8 mouse cellular contexts compared by ENCODE assay signal in genomic region chrX:152342358-152342901, GRCm38 (mm10). TPM values are rescaled to one million over a fixed set of nuclear protein-coding genes. Genes with fewer than 3 reads are reported as not detected.
DNase-seq lines count a peak whose midpoint lies in the region; ATAC-seq and TF ChIP-seq lines count a peak whose summit lies in the region.

Gene Tspyl2, minus strand, starts transcription at chrX:152342425.

- H3K27ac ChIP-seq in heart, embryonic 12.5 days (ENCODE audit: poor library complexity, severe bottlenecking), result peak within 1 kb of the TSS; percentile 84
- peak within 1 kb of the TSS; percentile 73 for H3K27ac ChIP-seq in kidney, postnatal 0 days
- peak within 1 kb of the TSS; percentile 32; the same call in 1 of the 2 replicates for H3K27ac ChIP-seq in liver, embryonic 11.5 days (ENCODE audit: low read depth, low read length)
- H3K27ac ChIP-seq in stomach, embryonic 14.5 days (ENCODE audit: low read length), result peak within 1 kb of the TSS; percentile 82

- H3ac ChIP-seq in C2C12 (ENCODE audit: control insufficient read depth, insufficient read length, low read depth), result peak within 1 kb of the TSS; percentile 72

- peak within 1 kb of the TSS; percentile 42 for H3K4me3 ChIP-seq in C2C12 (ENCODE audit: insufficient read depth, poor library complexity, severe bottlenecking)
- peak within 1 kb of the TSS; percentile 71 for H3K4me3 ChIP-seq in erythroblast, embryonic 14.5 days (replicated peaks)
- peak within 1 kb of the TSS; percentile 70 for H3K4me3 ChIP-seq in heart, embryonic 12.5 days
- peak within 1 kb of the TSS; percentile 51 for H3K4me3 ChIP-seq in kidney, postnatal 0 days (replicated peaks; ENCODE audit: low read depth, low read length)
- peak within 1 kb of the TSS; percentile 67 for H3K4me3 ChIP-seq in liver, embryonic 11.5 days (ENCODE audit: low read depth, low read length)
- peak within 1 kb of the TSS; percentile 51 for H3K4me3 ChIP-seq in stomach, embryonic 14.5 days (ENCODE audit: low read depth, low read length)

- peaks cover 17% of the 10 kb centered on the region for H3K4me1 ChIP-seq in erythroblast, embryonic 14.5 days (ENCODE audit: control insufficient read depth)
- peaks cover 8% of the 10 kb centered on the region; the same call in 1 of the 2 replicates for H3K4me1 ChIP-seq in heart, embryonic 12.5 days (replicated peaks)
- peaks cover 4% of the 10 kb centered on the region; the same call in 1 of the 2 replicates for H3K4me1 ChIP-seq in kidney, postnatal 0 days (replicated peaks; ENCODE audit: insufficient read depth, low read length)
- H3K4me1 ChIP-seq in liver, embryonic 11.5 days (replicated peaks; ENCODE audit: control insufficient read depth, insufficient read depth, low read length), result 0 out of 2 replicates have a peak, but pooled peaks cover 5% of the 10 kb centered on the region
- no peaks in the 10 kb centered on the region for H3K4me1 ChIP-seq in stomach, embryonic 14.5 days (ENCODE audit: control insufficient read depth, insufficient read depth, low read length)

- 13% methylated on average over 21 of the region's 27 CpGs for WGBS in heart, embryonic 12.5 days
- 20% methylated on average over 27 of the region's 27 CpGs for WGBS in kidney, postnatal 0 days
- WGBS in liver, embryonic 11.5 days, result 8% methylated on average over 24 of the region's 27 CpGs
- 10% methylated on average over 25 of the region's 27 CpGs for WGBS in stomach, embryonic 14.5 days

- peak; percentile 99 for DNase-seq in brain, embryonic 14.5 days (ENCODE audit: low read depth)
- peak; percentile 96 for DNase-seq in kidney, postnatal 0 days (ENCODE audit: low spot score)
- DNase-seq in liver, embryonic 11.5 days (ENCODE audit: low spot score), result peak; percentile 83
- peak; percentile 92 for DNase-seq in naive thymus-derived CD4-positive, alpha-beta T cell, adult 2 months (ENCODE audit: low read depth)

- H3K9ac ChIP-seq in heart, embryonic 12.5 days, result peak within 1 kb of the TSS; percentile 89
- H3K9ac ChIP-seq in kidney, postnatal 0 days (ENCODE audit: low read depth, low read length), result peak within 1 kb of the TSS; percentile 73
- peak within 1 kb of the TSS; percentile 82 for H3K9ac ChIP-seq in liver, embryonic 11.5 days (ENCODE audit: low read depth, low read length)
- peak within 1 kb of the TSS; percentile 72 for H3K9ac ChIP-seq in stomach, embryonic 14.5 days (replicated peaks; ENCODE audit: low read depth, low read length)

- peak within 1 kb of the TSS; percentile 67 for H3K4me2 ChIP-seq in heart, embryonic 12.5 days
- peak within 1 kb of the TSS; percentile 52 for H3K4me2 ChIP-seq in kidney, postnatal 0 days (ENCODE audit: low read length)
- H3K4me2 ChIP-seq in liver, embryonic 11.5 days, result peak within 1 kb of the TSS; percentile 71
- H3K4me2 ChIP-seq in stomach, embryonic 14.5 days (replicated peaks; ENCODE audit: low read depth, low read length), result peak within 1 kb of the TSS; percentile 45

- H3K9me3 ChIP-seq in erythroblast, embryonic 14.5 days (ENCODE audit: control insufficient read depth, low read length), result no peaks in the 10 kb centered on the region
- H3K9me3 ChIP-seq in heart, embryonic 12.5 days (replicated peaks), result no peaks in the 10 kb centered on the region
- no peaks in the 10 kb centered on the region for H3K9me3 ChIP-seq in kidney, postnatal 0 days (replicated peaks; ENCODE audit: low read length)
- no peaks in the 10 kb centered on the region for H3K9me3 ChIP-seq in liver, embryonic 11.5 days (ENCODE audit: control insufficient read depth, low read length)
- H3K9me3 ChIP-seq in stomach, embryonic 14.5 days (ENCODE audit: control insufficient read depth, low read depth, low read length), result no peaks in the 10 kb centered on the region

- peaks cover 10% of the 10 kb centered on the region for H3K36me3 ChIP-seq in C2C12 (ENCODE audit: control insufficient read depth, insufficient read depth)
- peaks cover 7% of the 10 kb centered on the region for H3K36me3 ChIP-seq in erythroblast, embryonic 14.5 days (ENCODE audit: control insufficient read depth)
- peaks cover 29% of the 10 kb centered on the region for H3K36me3 ChIP-seq in heart, embryonic 12.5 days
- H3K36me3 ChIP-seq in kidney, postnatal 0 days (ENCODE audit: insufficient read depth, low read length), result no peaks in the 10 kb centered on the region
- H3K36me3 ChIP-seq in liver, embryonic 11.5 days (ENCODE audit: control insufficient read depth, insufficient read depth, low read length), result no peaks in the 10 kb centered on the region; the same call in 1 of the 2 replicates
- H3K36me3 ChIP-seq in stomach, embryonic 14.5 days (ENCODE audit: control insufficient read depth, insufficient read depth, low read length), result no peaks in the 10 kb centered on the region; the same call in 1 of the 2 replicates

- TF ChIP-seq POLR2A in brain, embryonic 14.5 days (IDR thresholded peaks at IDR 0.05; ENCODE audit: borderline replicate concordance, extremely low read depth, insufficient read depth, insufficient read length, poor library complexity, severe bottlenecking), result peak; percentile 61; the same call in 1 of the 2 replicates

- H3K27me3 ChIP-seq in C2C12 (ENCODE audit: control insufficient read depth, insufficient read depth, insufficient read length), result no peaks in the 10 kb centered on the region
- H3K27me3 ChIP-seq in erythroblast, embryonic 14.5 days (ENCODE audit: control insufficient read depth), result peaks cover 34% of the 10 kb centered on the region
- peaks cover 70% of the 10 kb centered on the region for H3K27me3 ChIP-seq in heart, embryonic 12.5 days (replicated peaks)
- no peaks in the 10 kb centered on the region for H3K27me3 ChIP-seq in kidney, postnatal 0 days (ENCODE audit: insufficient read depth, low read length)
- peaks cover 61% of the 10 kb centered on the region for H3K27me3 ChIP-seq in liver, embryonic 11.5 days (replicated peaks; ENCODE audit: control insufficient read depth, insufficient read depth, low read length)
- H3K27me3 ChIP-seq in stomach, embryonic 14.5 days (ENCODE audit: control insufficient read depth, insufficient read depth, low read length), result no peaks in the 10 kb centered on the region

- ATAC-seq in heart, embryonic 12.5 days (ENCODE audit: insufficient number of reproducible peaks, low FRiP score), result peak; percentile 97
- ATAC-seq in kidney, postnatal 0 days (replicated peaks; ENCODE audit: low FRiP score, low read depth), result peak; percentile 98
- ATAC-seq in liver, embryonic 11.5 days (replicated peaks; ENCODE audit: low FRiP score), result peak; percentile 99
- peak; percentile 97 for ATAC-seq in stomach, embryonic 14.5 days (ENCODE audit: insufficient number of reproducible peaks, insufficient read depth, low FRiP score, low read depth)

- peaks cover 9% of the 10 kb centered on the region for H3K79me3 ChIP-seq in C2C12 (ENCODE audit: low read depth)

- no peak for TF ChIP-seq CTCF in C2C12 (IDR thresholded peaks at IDR 0.05; ENCODE audit: control insufficient read depth, insufficient read depth, insufficient read length)
- no peak for TF ChIP-seq CTCF in brain, embryonic 14.5 days (IDR thresholded peaks at IDR 0.05; ENCODE audit: borderline replicate concordance, extremely low read depth, insufficient read depth, insufficient read length)
- no peak for TF ChIP-seq CTCF in kidney, postnatal 0 days (IDR thresholded peaks at IDR 0.05; ENCODE audit: low read depth)

- peaks cover 28% of the 10 kb centered on the region for H3K79me2 ChIP-seq in C2C12 (ENCODE audit: control insufficient read depth, insufficient read depth)

TF ChIP-seq in C2C12, 6 proteins besides CTCF, POLR2A, EP300 and RAD21:
- no peak for TF ChIP-seq FOSL1 (IDR thresholded peaks at IDR 0.05; ENCODE audit: insufficient read depth, low read length, poor library complexity, severe bottlenecking)
- TF ChIP-seq USF1 (IDR thresholded peaks at IDR 0.05; ENCODE audit: low read depth), result no peak
- TF ChIP-seq MYOG (IDR thresholded peaks at IDR 0.05; ENCODE audit: control insufficient read depth, extremely low read depth, insufficient read length), result no peak
- TF ChIP-seq MYOD1 (IDR thresholded peaks at IDR 0.05; ENCODE audit: control insufficient read depth, insufficient read length, low read depth), result no peak
- no peak for TF ChIP-seq MAX (IDR thresholded peaks at IDR 0.05)
- no peak for TF ChIP-seq CEBPB (IDR thresholded peaks at IDR 0.05; ENCODE audit: low read depth)

RNA-seq across cellular contexts. Expression of gene Tspyl2, which starts in this region (rescaled TPM):
- 18.8 TPM for polyA plus RNA-seq in C2C12 (2012; fragmentation: generic; extraction: Trizol)
- 112 and 126 TPM in 2 replicates for polyA plus RNA-seq in brain, embryonic 14.5 days (2012; rRNA removed)
- 0.21 and 0.28 TPM in 2 replicates for polyA plus RNA-seq in erythroblast, embryonic 14.5 days (2012)
- 19.5 and 22.3 TPM in 2 replicates for polyA plus RNA-seq in heart, embryonic 12.5 days (2016; fragmentation: Nextera tagmentation; extraction: Ambion mirVana)
- polyA plus RNA-seq in kidney, postnatal 0 days (2015; fragmentation: Nextera tagmentation; extraction: Ambion mirVana), result 16.1 and 18.5 TPM in 2 replicates
- 14.6 and 16.1 TPM in 2 replicates for polyA plus RNA-seq in liver, embryonic 11.5 days (2014; fragmentation: Nextera tagmentation; extraction: Ambion mirVana)
- 25.1 and 25.6 TPM in 2 replicates for polyA plus RNA-seq in stomach, embryonic 14.5 days (2014; fragmentation: Nextera tagmentation; extraction: Ambion mirVana)

Comparison
In these comparisons a context has a peak if more than half of its experiments do, and no peak if none do; other contexts are left out.
1. Peak in every context shown above with its lines: DNase-seq, ATAC-seq, H3K4me3 ChIP-seq and H3K27ac ChIP-seq.
2. RNA of gene Tspyl2 (polyA plus RNA-seq): 112 to 126 TPM in brain, embryonic 14.5 days, 25.1 to 25.6 TPM in stomach, embryonic 14.5 days, 19.5 to 22.3 TPM in heart, embryonic 12.5 days, 18.8 TPM in C2C12 (single experiment), 16.1 to 18.5 TPM in kidney, postnatal 0 days and 14.6 to 16.1 TPM in liver, embryonic 11.5 days; 0.21 to 0.28 TPM in erythroblast, embryonic 14.5 days; every median in the first group is over 10 times any median in the second.
3. H3K27ac ChIP-seq: peak in every context shown above with its lines; median percentile 84 in heart, embryonic 12.5 days; 82 in stomach, embryonic 14.5 days; 73 in kidney, postnatal 0 days; 32 in liver, embryonic 11.5 days.